Mouse (Mus musculus) limb, embryonic 13.5 days (tissue): ENCODE data around the gene Plagl2. TPM values are rescaled to one million over a fixed set of nuclear protein-coding genes. Genes with fewer than 3 reads are reported as not detected.
"Not testable (repeated sequence)": the region's sequence is repeated elsewhere in the genome, so short reads cannot be mapped to it uniquely, and the experiment has no call there.

Experiments used
- ATAC-seq: fragments of 200-750 bp; cut with Nextera tagmentation; 2 replicates; pipeline ENCODE4 v1.8.0; 2017; ENCODE audit warnings: low read depth, moderate number of reproducible peaks, moderate TSS enrichment; ENCODE audit not compliant: low FRiP score
- H3K27ac ChIP-seq: fragments of 300-500 bp; sonication (generic); 2 replicates; pipeline ENCODE4 v1.5.1; 2015; ENCODE audit warnings: inconsistent platforms, mild to moderate bottlenecking, moderate library complexity
- H3K27me3 ChIP-seq: fragments of 300-500 bp; sonication (generic); 2 replicates; pipeline ENCODE4 v1.6.1; 2015; ENCODE audit warnings: mild to moderate bottlenecking, inconsistent platforms
- H3K36me3 ChIP-seq: fragments of 300-500 bp; sonication (generic); 2 replicates; pipeline ENCODE4 v1.6.1; 2015; ENCODE audit warnings: inconsistent platforms, mild to moderate bottlenecking, moderate library complexity
- H3K4me1 ChIP-seq: fragments of 300-500 bp; sonication (generic); 2 replicates; pipeline ENCODE4 v1.6.1; 2015; ENCODE audit warnings: inconsistent platforms
- H3K4me2 ChIP-seq: fragments of 300-500 bp; sonication (generic); replicated peaks from 2 replicates; pipeline ENCODE4 v1.6.1; 2015; ENCODE audit warnings: inconsistent platforms, mild to moderate bottlenecking, moderate library complexity
- H3K4me3 ChIP-seq: fragments of 300-500 bp; sonication (generic); 2 replicates; pipeline ENCODE4 v1.5.1; 2015; ENCODE audit warnings: moderate library complexity, mild to moderate bottlenecking, inconsistent platforms
- H3K9ac ChIP-seq: fragments of 300-500 bp; sonication (generic); 2 replicates; pipeline ENCODE4 v1.6.1; 2015; ENCODE audit warnings: mild to moderate bottlenecking, inconsistent platforms
- H3K9me3 ChIP-seq: fragments of 300-500 bp; sonication (generic); 2 replicates; pipeline ENCODE4 v1.6.1; 2016; ENCODE audit warnings: inconsistent platforms
- WGBS: fragments of 180-500 bp; shearing (Covaris S2); methylation state at CpG from one replicate; pipeline ENCODE4 v1.1.7; 2015; 5-methylcytosine and 5-hydroxymethylcytosine counted together
- polyA plus RNA-seq: library from polyadenylated mRNA; unstranded; fragments of >200 nt; fragmentation: Nextera tagmentation; extraction: Ambion mirVana; gene quantifications from 2 replicates; pipeline ENCODE4 v1.2.1, GENCODE M21; 2015

Gene Plagl2
- 12.8 and 15.0 TPM in 2 replicates for polyA plus RNA-seq

DNA sequence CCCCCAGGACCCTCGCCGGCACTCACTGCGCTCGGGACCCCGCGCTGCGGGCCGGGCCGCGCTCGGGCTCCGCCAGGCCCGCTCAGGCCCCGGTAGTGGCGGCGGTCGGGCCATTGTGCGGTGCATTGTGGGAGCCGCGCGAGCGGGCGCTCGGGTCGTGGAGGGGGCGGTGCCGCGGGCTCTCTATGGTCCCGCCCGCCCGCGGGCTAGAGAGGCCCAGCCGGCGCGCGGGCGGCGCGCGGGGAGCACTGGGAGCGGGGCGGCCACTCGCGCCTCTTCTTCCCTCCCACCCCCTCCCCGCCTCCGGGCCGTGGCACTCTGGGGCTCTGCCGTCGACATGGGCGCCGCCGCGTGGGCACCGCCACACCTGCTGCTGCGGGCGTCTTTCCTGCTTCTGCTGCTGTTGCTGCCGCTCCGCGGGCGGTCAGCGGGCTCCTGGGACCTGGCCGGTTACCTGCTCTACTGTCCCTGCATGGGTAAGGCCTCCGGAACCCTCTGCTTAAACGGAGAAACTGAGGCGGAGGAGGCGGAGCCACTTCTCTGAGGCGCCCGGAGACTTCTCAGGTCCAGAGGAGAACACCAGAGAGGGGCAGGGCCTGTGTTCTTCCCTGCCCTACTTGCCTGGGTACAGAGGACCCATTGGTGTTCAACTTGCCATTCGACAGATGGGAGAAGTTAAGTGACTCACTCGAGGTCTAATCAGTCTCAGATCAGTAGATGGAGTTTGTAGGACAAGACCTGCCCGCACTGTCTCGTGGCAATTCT is at the start of gene Plagl2, which contains the start of gene Pofut1:
Gene Plagl2 (minus strand): TSS at position 177 of the 765 bp plus-strand sequence.
Gene Pofut1 (plus strand): TSS at position 284 of the 765 bp plus-strand sequence.
- peak within 1 kb of the TSS; percentile 98 for H3K4me3 ChIP-seq
- WGBS = under 1% methylated on average over 48 of the region's 72 CpGs
- peaks cover 35% of the 10 kb centered on the region for H3K36me3 ChIP-seq

DNA sequence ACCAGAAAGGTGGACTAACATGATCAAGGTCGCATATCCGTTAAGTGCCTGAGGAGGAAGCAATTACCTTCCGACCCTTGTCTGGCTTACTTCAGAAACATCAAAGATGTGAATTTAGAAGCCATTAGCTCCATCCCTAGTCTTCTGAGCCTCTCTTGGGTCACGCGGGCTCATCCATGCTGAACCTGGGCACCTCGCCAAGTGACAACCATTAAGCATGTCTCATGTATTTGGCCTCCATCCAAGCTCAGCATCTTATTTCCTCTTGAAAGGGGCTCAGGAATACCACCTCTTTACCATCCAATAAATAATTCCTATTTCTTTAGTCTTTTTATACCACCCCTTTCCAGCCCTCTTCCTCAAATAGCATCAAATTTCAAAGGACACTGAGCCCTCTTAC is 46.6 kb upstream of the Plagl2 start:
- Histone ChIP-seq H3K4me3 (no peak overlapping the region), H3K27me3 (no peaks in the 10 kb centered on the region), H3K4me1 (peaks cover 17% of the 10 kb centered on the region), H3K9ac (no peak overlapping the region), H3K27ac (no peak overlapping the region), H3K4me2 (no peak overlapping the region), H3K36me3 (no peaks in the 10 kb centered on the region), H3K9me3 (no peaks in the 10 kb centered on the region)
- ATAC-seq = no peak
- 21% methylated on average over 6 of the region's 6 CpGs for WGBS

More for the DNA sequence above, at the start of gene Plagl2, which contains the start of gene Pofut1:
- ATAC-seq = peak; percentile 96
- no peaks in the 10 kb centered on the region for H3K9me3 ChIP-seq
- H3K4me2 ChIP-seq = peak within 1 kb of the TSS; percentile 96
- H3K27me3 ChIP-seq = no peaks in the 10 kb centered on the region
- peak within 1 kb of the TSS; percentile 98 for H3K9ac ChIP-seq
- H3K27ac ChIP-seq = peak within 1 kb of the TSS; percentile 93
- peaks cover 43% of the 10 kb centered on the region for H3K4me1 ChIP-seq

DNA sequence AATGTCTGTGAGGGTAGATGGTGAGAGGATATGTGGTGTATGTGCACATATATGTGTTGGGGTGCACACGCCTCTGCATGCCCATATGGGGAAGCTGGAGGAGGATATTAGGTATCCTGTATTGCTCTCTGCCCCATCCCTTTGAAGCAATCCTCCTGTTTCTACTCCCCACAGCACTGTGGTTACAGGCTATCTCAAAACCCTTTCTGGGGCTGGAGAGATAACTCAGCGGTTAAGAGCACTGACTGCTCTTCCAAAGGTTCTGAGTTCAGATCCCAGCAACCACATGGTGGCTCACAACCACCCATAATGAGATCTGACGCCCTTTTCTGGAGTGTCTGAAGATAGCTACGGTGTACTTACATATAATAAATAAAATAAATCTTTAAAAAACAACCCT is 45.3 kb upstream of the Plagl2 start:
- ATAC-seq = no peak
- Histone ChIP-seq H3K27me3 (no peaks in the 10 kb centered on the region), H3K4me2 (no peak overlapping the region), H3K4me1 (peaks cover 5% of the 10 kb centered on the region; the same call in 1 of the 2 replicates), H3K4me3 (no peak overlapping the region), H3K9ac (no peak overlapping the region), H3K36me3 (no peaks in the 10 kb centered on the region), H3K27ac (no peak overlapping the region), H3K9me3 (no peaks in the 10 kb centered on the region)
- 84% methylated on average over 4 of the region's 4 CpGs for WGBS

DNA sequence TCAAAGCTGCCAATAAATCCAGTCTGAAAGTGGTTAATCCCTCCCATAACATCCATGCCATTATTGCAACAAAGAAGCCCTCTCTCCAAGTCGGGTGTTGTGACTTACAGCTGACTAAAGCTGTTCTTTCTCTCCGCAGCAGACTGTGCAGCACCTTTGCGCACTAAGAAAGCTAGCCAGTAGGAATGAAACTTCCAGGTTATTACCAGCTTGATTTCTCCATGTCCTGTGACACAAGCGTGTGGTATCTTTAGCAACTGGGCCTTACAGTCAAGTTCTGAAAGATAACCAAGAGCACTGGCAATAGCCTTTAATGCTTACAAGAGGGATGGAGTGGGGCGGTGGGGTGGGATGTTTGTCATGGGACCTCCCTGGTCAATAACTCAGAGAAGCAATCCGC is 42.7 kb upstream of the Plagl2 start:
- no peak overlapping the region for H3K4me3 ChIP-seq
- ATAC-seq = no peak
- H3K4me1 ChIP-seq = peaks cover 5% of the 10 kb centered on the region; the same call in 1 of the 2 replicates
- no peaks in the 10 kb centered on the region for H3K9me3 ChIP-seq
- no peaks in the 10 kb centered on the region for H3K27me3 ChIP-seq
- H3K27ac ChIP-seq = no peak overlapping the region
- H3K36me3 ChIP-seq = no peaks in the 10 kb centered on the region
- no peak overlapping the region for H3K4me2 ChIP-seq
- 79% methylated on average over 6 of the region's 6 CpGs for WGBS
- no peak overlapping the region for H3K9ac ChIP-seq

DNA sequence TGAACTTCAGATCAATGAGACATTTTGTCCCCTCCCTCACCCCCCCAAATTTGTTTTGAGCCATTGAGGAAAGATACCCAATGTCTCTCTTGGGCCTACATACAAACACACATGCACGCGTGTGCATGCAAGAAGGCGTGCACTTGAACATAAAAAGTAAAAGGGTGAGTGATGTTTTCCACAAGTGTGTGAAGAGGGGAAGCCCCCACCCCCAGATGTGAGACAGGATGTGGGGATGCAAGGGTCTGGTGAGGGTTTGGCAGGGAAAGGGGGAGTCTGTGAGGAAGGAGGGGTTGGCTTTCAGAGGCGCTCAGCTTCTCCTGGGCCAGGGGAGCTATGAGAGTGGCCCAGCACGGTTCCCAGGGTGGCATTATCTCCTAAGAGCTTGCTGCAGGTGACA is 37.1 kb upstream of the Plagl2 start:
- H3K4me1 ChIP-seq = 0 out of 2 replicates have a peak, but pooled peaks cover 2% of the 10 kb centered on the region
- ATAC-seq = no peak
- no peaks in the 10 kb centered on the region for H3K9me3 ChIP-seq
- H3K27ac ChIP-seq = no peak overlapping the region
- no peak overlapping the region for H3K4me3 ChIP-seq
- H3K9ac ChIP-seq = no peak overlapping the region
- no peak overlapping the region for H3K4me2 ChIP-seq
- H3K27me3 ChIP-seq = no peaks in the 10 kb centered on the region
- 87% methylated on average over 5 of the region's 5 CpGs for WGBS
- no peaks in the 10 kb centered on the region for H3K36me3 ChIP-seq

DNA sequence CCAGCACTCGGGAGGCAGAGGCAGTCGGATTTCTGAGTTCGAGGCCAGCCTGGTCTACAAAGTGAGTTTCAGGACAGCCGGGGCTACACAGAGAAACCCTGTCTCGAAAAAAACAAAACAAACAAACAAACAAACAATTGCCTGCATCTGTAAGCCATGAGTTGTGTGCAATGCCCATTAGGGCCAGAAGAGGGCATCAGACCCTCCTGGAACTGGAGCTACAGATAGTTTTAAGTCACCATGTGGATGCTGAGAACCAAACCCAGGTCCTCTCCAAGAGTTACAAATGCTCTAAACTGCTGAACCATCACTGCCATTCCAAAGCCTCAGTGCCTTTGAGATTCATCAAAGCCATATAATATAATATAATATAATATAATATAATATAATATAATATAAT is 35.6 kb upstream of the Plagl2 start:
- H3K4me1 ChIP-seq, ATAC-seq, H3K4me2 ChIP-seq, H3K4me3 ChIP-seq, H3K9me3 ChIP-seq, H3K9ac ChIP-seq, H3K27ac ChIP-seq, H3K36me3 ChIP-seq, H3K27me3 ChIP-seq: not testable (repeated sequence)
- WGBS = 93% methylated on average over 5 of the region's 5 CpGs

DNA sequence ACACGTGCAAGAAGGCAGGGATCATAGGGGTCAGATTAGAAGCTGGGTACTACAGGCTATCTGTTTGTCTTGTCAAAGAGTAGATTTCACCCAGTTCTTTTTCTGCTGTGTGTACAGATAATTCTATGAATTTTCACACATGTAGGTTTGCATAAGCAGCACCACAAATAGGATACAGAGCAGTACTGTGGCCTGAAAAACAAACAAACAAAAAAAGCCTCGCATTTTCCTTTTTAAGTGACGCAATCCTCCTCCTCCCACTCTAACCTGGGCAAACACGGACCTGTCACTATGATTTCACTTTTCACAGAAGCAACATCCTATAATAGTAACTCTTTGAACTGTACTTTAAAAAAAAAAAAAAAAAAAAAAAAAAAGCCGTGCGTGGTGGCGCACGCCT is 35.2 kb upstream of the Plagl2 start:
- Histone ChIP-seq H3K4me3 (no peak overlapping the region), H3K4me2 (no peak overlapping the region), H3K4me1 (0 out of 2 replicates have a peak, but pooled peaks cover 7% of the 10 kb centered on the region), H3K27ac (no peak overlapping the region), H3K9me3 (no peaks in the 10 kb centered on the region), H3K9ac (no peak overlapping the region), H3K36me3 (no peaks in the 10 kb centered on the region), H3K27me3 (no peaks in the 10 kb centered on the region)
- 86% methylated on average over 8 of the region's 8 CpGs for WGBS
- ATAC-seq = no peak

DNA sequence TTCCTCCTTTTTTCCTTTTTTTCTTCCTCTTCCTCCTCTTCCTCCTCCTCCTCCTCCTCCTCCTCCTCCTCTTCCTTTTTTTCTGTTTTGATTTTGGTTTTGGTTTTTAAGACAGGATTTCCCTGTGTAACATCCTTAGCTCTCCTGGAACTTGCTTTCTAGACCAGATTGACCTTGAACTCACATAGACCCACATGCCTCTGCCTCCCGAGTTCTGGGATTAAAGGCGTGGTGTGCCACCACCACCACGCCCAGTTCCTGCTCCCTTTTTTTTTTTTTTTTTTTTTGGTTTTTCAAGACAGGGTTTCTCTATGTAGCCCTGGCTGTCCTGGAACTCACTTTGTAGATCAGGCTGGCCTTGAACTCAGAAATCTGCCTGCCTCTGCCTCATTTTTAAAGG is 34.4 kb upstream of the Plagl2 start:
- H3K36me3 ChIP-seq, ATAC-seq, H3K4me2 ChIP-seq, H3K27ac ChIP-seq, H3K27me3 ChIP-seq, H3K4me1 ChIP-seq, H3K9me3 ChIP-seq, H3K4me3 ChIP-seq, H3K9ac ChIP-seq: not testable (repeated sequence)
- WGBS = 84% methylated on average over 3 of the region's 3 CpGs

DNA sequence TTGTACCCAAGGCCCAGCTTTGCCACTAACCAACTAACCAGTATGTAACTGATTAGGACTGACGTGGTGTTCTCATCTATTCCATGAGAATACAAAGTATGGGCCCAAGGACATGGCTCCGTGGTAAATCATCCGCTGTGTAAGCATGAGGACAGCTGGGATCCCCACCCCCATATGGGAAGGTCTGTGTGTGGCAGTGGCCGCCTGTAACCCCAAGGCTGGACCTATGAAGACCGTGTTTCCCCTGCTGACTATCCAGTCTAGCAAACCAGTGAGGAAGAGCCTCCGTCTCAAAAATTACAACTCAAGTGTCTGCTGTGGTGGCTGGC is 33.7 kb upstream of the Plagl2 start:
- no peaks in the 10 kb centered on the region for H3K9me3 ChIP-seq
- H3K4me1 ChIP-seq = peaks cover 8% of the 10 kb centered on the region
- no peaks in the 10 kb centered on the region for H3K36me3 ChIP-seq
- H3K27ac ChIP-seq = no peak overlapping the region
- no peak overlapping the region for H3K9ac ChIP-seq
- 74% methylated on average over 6 of the region's 6 CpGs for WGBS
- no peak overlapping the region for H3K4me2 ChIP-seq
- ATAC-seq = no peak
- H3K4me3 ChIP-seq = no peak overlapping the region
- H3K27me3 ChIP-seq = no peaks in the 10 kb centered on the region

DNA sequence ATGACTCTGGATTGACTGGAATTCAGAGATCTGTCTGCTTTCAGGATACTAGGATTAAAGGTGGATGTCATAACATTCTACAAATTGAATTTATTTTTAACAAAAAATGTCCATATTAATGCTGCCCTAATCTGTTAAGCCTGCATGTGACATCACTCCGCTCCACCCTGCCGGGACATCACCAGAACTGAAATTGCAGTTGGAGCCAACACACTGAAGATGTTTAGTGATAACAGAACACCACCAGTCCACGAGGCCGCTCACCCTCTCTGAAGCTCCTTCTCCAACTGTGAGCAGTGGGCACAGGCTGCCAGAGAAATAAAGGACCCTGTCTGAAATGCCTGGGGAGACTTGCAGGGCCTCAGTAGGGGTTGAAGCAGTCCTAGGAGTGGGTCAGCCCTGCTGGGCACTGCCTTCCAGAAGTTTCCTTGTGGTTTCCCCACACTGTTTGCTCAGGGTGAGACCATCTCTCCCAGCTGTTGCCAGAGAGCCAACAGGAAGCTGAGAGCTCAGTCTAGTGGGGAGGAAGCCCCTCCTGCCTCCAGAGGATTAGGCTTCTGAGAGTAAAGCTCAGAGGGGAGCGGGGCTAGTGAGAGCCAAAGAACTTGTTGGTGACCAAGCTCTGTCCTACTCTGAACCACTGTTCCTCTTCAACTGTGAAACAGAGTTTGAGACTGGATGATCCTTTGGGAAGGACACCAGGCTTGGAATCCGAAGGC is 33.1 kb upstream of the Plagl2 start:
- peaks cover 11% of the 10 kb centered on the region for H3K4me1 ChIP-seq
- H3K9ac ChIP-seq, H3K4me3 ChIP-seq, H3K4me2 ChIP-seq, H3K27me3 ChIP-seq, ATAC-seq, H3K36me3 ChIP-seq, H3K9me3 ChIP-seq, H3K27ac ChIP-seq: not testable (repeated sequence)
- 78% methylated on average over 6 of the region's 6 CpGs for WGBS

DNA sequence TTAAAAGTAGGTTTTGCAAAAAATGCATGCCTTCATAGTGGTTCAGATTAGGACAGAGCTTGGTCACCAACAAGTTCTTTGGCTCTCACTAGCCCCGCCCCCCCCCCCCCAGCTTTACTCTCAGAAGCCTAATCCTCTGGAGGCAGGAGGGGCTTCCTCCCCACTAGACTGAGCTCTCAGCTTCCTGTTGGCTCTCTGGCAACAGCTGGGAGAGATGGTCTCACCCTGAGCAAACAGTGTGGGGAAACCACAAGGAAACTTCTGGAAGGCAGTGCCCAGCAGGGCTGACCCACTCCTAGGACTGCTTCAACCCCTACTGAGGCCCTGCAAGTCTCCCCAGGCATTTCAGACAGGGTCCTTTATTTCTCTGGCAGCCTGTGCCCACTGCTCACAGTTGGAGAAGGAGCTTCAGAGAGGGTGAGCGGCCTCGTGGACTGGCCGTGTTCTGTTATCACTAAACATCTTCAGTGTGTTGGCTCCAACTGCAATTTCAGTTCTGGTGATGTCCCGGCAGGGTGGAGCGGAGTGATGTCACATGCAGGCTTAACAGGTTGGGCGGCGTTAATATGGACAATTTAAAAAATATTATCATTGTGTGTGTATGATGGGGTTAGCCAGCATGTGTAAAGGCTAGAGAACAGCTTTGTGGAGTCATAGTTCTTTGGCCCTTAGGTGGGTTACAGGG is 29.1 kb upstream of the Plagl2 start:
- H3K4me2 ChIP-seq, H3K9me3 ChIP-seq, H3K27ac ChIP-seq, ATAC-seq, H3K9ac ChIP-seq, H3K4me3 ChIP-seq, H3K27me3 ChIP-seq: not testable (repeated sequence)
- Histone ChIP-seq H3K4me1 (peaks cover 16% of the 10 kb centered on the region), H3K36me3 (peaks cover 27% of the 10 kb centered on the region)
- WGBS = 69% methylated on average over 8 of the region's 8 CpGs

DNA sequence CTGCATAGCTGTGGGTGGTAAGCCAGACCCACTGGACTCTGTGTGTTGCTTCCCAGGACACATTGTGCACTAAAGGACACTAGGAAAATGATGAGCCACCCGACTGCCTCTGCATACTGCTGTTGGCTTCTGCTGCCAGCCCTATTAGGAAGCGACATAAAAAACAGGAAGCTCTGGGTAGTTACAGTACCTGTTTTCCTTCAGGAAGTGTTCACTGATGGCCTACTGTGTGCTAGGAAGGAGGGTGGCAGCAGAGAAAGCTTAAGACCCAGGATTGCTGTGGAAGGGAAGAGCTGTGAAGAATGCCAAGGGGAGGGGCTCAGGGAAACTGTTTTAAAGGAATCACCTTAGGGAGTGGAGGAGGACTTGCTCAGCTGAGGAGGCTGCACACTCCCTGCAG is 26.1 kb upstream of the Plagl2 start:
- no peak for ATAC-seq
- Histone ChIP-seq H3K36me3 (peaks cover 56% of the 10 kb centered on the region), H3K4me1 (peaks cover 10% of the 10 kb centered on the region), H3K4me3 (no peak overlapping the region), H3K9ac (no peak overlapping the region), H3K4me2 (no peak overlapping the region), H3K27ac (no peak overlapping the region), H3K27me3 (no peaks in the 10 kb centered on the region), H3K9me3 (no peaks in the 10 kb centered on the region)
- 83% methylated on average over 2 of the region's 2 CpGs for WGBS
